Mouse (Mus musculus) bone marrow, adult 2 months (tissue): Measurements from ENCODE around the gene Guca1a. TPM values are rescaled to one million over a fixed set of nuclear protein-coding genes. Genes with fewer than 3 reads are reported as not detected.

ENCODE experiments used
- H3K27ac ChIP-seq: fragments of 200-500 bp; 2 replicates; pipeline ENCODE4 v1.5.1; 2012; ENCODE audit warnings: low read depth, mild to moderate bottlenecking, control low read depth, inconsistent platforms, low read length; ENCODE audit not compliant: control insufficient read depth, poor library complexity, insufficient read depth
- H3K4me1 ChIP-seq: fragments of 200-500 bp; 2 replicates; pipeline ENCODE4 v1.6.1; 2011; ENCODE audit warnings: low read length; ENCODE audit not compliant: control insufficient read depth, insufficient read depth
- H3K4me3 ChIP-seq: fragments of 200-500 bp; replicated peaks from 2 replicates; pipeline ENCODE3; 2011; ENCODE audit warnings: mild to moderate bottlenecking, low read depth, low read length, control low read depth; ENCODE audit not compliant: control insufficient read depth
- CTCF ChIP-seq: fragments of 200-500 bp; IDR thresholded peaks from 2 replicates; pipeline ENCODE4 v1.5.1; 2011; ENCODE audit warnings: low read length, control low read depth; ENCODE audit not compliant: control insufficient read depth, insufficient read depth
- POLR2A ChIP-seq: fragments of 200-500 bp; IDR thresholded peaks from 2 replicates; pipeline ENCODE4 v1.6.1; 2011; ENCODE audit warnings: low read depth, mild to moderate bottlenecking, control low read depth, low read length, borderline replicate concordance; ENCODE audit not compliant: control insufficient read depth
- WGBS: fragments of 180-500 bp; shearing (Covaris S2); methylation state at CpG from one replicate; pipeline ENCODE4 v1.1.7; 2018; 5-methylcytosine and 5-hydroxymethylcytosine counted together
- polyA plus RNA-seq: library from polyadenylated mRNA; stranded (reverse); fragments of >200 nt; gene quantifications from 2 replicates; pipeline ENCODE4 v1.2.4, GENCODE M21; 2011; ENCODE audit warnings: low replicate concordance; ENCODE audit not compliant: missing spikeins, insufficient read depth, insufficient read length

Guca1a gene
- 1.8 TPM in 1 of 2 replicates, not detected in the other for polyA plus RNA-seq

DNA sequence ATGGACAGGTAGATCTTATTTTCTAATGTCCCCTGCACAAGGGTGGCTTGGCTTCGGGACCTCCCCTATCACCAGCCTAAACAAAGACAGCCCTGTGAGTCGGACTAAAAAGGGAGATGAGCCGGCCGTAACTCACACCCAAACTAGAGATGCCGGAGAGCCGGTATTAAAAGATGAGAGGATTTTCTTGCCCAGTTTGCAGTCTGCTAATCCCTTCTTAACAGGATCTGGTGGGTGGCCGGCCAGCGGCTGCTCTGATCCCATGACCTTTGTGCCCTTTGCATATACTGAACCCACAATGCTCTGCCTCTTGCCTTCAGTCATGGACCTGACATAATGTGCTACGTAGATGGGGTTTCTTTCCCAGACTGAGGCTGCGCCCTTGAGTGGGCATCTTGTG lies at the start of gene Guca1a:
Gene Guca1a, minus strand, starts transcription at position 134 of the 400 bp plus-strand sequence.
- no peaks in the 10 kb centered on the region for H3K4me1 ChIP-seq
- whole genome bisulfite sequencing = 77% methylated on average over 10 of the region's 10 CpGs
- no peak within 1 kb of the TSS for H3K4me3 ChIP-seq
- no peak within 1 kb of the TSS for H3K27ac ChIP-seq
- TF ChIP-seq CTCF (no peak), POLR2A (no peak)

DNA sequence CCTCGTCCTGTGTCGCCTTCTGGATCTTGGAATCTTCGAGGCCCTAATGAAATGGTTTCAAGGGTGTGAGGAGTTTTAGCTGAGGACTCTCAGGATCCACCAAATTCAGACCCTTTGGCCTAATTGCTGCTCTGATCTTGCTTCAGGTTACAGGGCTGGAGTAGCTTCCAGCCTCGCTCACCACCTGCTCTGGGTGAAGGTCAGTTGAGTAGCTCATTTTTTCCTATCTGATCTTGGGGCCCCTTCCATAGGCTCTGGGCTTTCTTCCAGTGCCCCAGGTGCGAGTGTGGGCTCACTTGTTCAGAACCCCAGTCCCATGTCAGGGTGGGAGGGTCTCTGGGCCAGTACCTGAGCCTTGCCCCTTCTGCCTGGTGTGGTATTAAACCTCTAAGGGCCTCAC lies 49.0 kb upstream of the Guca1a start:
- no peak for TF ChIP-seq CTCF
- TF ChIP-seq POLR2A = no peak
- Histone ChIP-seq H3K4me3 (no peak overlapping the region), H3K27ac (no peak overlapping the region), H3K4me1 (peaks cover 2% of the 10 kb centered on the region; the same call in 1 of the 2 replicates)
- 83% methylated on average over 5 of the region's 5 CpGs for WGBS

DNA sequence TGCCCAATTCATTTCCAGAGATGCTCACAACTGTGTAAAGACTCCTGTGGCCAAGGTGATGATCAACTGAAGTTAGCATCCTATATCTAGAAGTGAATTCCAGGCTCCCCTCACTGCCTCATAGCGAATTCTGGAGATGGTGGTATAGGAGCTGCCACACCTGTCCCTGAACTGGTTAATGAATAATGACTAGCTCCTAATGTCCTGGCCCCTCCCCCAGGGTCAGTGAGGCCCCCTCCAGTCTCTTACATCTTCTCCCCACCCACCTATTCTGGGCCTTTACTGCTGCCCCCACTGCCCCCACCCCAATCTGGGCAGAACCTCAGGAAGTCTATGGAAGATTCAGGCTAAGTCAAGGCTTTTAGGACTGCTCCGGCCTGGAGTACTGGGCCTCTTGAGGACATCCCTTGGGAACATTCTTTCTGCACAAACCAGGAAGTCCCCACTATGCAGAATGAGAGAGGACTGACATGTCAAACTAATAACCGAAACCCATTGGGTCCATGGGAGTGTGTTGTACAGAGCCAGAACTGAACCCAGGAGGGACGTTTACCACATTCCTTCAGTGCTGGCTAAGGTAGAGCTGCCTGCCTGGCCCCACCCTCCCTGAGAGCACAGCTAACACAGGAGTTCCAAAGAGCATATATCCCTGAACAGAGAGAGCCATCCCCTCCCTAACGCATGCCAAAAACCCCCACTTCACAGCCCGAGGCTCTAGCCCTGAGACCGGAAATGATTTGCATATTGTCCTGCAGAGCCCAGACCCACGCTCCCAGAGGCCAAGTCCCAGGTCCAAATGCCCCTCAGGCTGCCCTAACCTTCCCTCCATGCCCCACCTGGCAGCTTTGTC lies 48.4 kb upstream of the Guca1a start:
- WGBS = 51% methylated on average over 8 of the region's 8 CpGs
- no peaks in the 10 kb centered on the region for H3K4me1 ChIP-seq

DNA sequence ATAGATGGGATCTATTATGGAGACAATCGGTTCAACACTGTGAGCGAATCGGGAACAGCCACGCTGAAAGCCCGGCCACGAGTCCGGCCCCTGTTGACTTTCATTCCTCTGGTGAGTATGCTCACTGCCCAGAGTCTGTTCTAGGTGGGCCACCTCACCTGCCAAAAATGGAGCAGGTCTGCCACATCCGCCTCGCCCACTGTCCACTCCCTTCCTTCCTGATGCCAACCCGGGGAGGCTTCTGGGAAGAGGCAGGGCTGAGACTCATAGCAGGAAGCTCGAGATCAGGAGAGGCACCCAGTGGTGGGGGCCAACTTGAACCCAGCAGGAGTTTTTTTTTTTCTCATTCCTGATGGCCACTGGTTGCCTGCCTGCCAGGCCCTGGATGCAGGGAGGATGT lies 46.2 kb upstream of the Guca1a start:
- WGBS = 80% methylated on average over 11 of the region's 11 CpGs
- TF ChIP-seq POLR2A = no peak
- TF ChIP-seq CTCF = no peak
- Histone ChIP-seq H3K4me3 (no peak overlapping the region), H3K4me1 (no peaks in the 10 kb centered on the region), H3K27ac (no peak overlapping the region)

More for the DNA sequence above, 48.4 kb upstream of the Guca1a start:
- TF ChIP-seq POLR2A = no peak
- no peak overlapping the region for H3K4me3 ChIP-seq
- no peak overlapping the region for H3K27ac ChIP-seq

DNA sequence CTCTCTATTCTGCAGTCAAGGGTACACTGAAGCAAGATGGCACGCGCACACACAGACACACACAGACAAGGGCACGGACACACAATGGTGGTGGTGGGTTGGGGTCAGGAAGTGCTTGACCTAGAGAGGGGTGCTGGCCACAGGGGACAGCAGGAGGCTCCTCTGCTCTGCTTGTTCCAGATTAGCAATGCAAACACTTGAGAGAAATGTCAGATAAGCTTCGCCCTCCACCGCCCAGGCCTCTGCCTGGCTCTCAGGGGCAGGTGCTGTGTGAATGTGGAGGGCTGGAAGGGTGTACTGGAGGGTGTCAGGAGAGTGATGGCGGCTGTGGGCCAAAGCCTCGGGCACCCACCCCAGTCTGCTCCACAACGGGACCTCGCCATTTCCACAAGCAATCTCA lies 45.6 kb upstream of the Guca1a start:
- WGBS = 72% methylated on average over 9 of the region's 9 CpGs
- no peak overlapping the region for H3K27ac ChIP-seq

DNA sequence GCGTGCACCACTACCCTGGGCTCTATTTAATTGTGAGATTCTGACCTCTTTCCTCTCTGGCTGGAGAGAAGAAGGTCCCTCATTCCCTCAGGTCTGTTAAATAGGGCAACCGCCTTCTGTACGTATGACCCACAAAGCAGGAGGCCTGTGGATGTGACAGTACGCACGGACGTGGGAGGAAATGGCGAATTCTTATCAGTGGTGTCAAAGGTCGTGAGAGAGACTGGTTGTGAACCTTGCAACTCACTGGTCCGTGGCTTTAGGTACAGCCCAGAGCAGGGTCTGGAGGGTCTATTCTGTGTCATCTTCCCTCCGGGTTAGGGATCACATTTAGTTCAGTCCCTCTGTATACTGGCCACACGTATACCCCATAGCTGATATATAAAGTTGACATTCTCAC lies 45.1 kb upstream of the Guca1a start:
- Histone ChIP-seq H3K4me1 (no peaks in the 10 kb centered on the region), H3K27ac (no peak overlapping the region), H3K4me3 (no peak overlapping the region)
- WGBS = 79% methylated on average over 11 of the region's 11 CpGs
- TF ChIP-seq CTCF (no peak), POLR2A (no peak)

More for the DNA sequence above, 45.6 kb upstream of the Guca1a start:
- TF ChIP-seq POLR2A = no peak
- no peak for TF ChIP-seq CTCF
- H3K4me3 ChIP-seq = no peak overlapping the region
- H3K4me1 ChIP-seq = no peaks in the 10 kb centered on the region

DNA sequence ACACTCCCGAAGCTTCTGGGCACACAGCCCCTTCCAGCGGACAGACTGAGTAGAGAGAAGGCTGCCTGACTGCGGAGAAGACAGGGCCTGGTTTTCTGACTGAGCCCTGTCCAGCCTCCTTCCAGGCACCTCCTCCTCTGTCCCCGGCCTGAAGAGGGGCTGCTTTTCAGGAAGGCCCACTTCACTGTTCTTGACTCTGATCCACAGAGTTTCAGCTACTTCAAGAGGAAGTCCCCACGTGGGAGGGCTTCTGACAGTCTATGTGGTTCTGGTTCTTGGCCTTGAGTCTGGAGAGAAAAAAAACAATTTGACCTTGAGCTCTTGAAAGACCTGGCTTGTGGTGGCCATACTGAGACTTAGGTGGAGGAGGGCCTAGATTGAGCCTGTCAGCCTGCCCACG lies 43.7 kb upstream of the Guca1a start:
- WGBS = 54% methylated on average over 6 of the region's 6 CpGs
- TF ChIP-seq POLR2A = no peak
- peaks cover 2% of the 10 kb centered on the region; the same call in 1 of the 2 replicates for H3K4me1 ChIP-seq

DNA sequence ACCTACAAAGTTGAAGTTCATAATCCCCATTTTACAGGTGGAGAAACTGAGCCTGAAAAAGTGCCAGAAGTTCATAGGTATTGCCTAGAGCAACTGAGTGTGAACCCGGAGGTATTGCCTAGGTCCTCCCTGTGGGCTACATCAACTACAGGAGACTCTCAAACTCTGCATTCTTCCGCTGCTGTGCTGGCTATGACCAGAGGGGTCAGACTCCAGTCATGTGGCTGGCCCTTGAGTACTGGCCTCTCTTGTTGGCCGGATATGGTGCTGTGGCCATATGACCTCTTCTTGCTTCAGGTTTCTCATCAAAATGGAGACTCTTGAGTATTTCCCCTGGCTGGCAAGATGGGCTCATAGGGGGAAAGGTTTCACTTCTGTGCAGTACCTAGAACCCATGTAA lies 41.9 kb upstream of the Guca1a start:
- WGBS = 81% methylated on average over 3 of the region's 3 CpGs
- TF ChIP-seq POLR2A (no peak), CTCF (no peak)

More for the DNA sequence above, 43.7 kb upstream of the Guca1a start:
- Histone ChIP-seq H3K27ac (no peak overlapping the region), H3K4me3 (no peak overlapping the region)

More for the DNA sequence above, 41.9 kb upstream of the Guca1a start:
- Histone ChIP-seq H3K27ac (no peak overlapping the region), H3K4me1 (peaks cover 2% of the 10 kb centered on the region; the same call in 1 of the 2 replicates), H3K4me3 (no peak overlapping the region)
